Mouse (Mus musculus): ENCODE measurements around the gene Gm20425. TPM values are rescaled to one million over a fixed set of nuclear protein-coding genes. Genes with fewer than 3 reads are reported as not detected.
A peak's percentile ranks its signal among the peaks of the same experiment; 100 is the strongest.

The Gm20425 gene
- polyA plus RNA-seq, 1 experiment from 2014 or later: 3.5 TPM

GRCm38 (mm10) chr9:103154568-103154967 is 75.5 kb downstream of the Gm20425 start:
- no peak overlapping the region for H3K27ac ChIP-seq (replicated peaks; ENCODE audit: low read depth, low read length)
- H3K27me3 ChIP-seq (ENCODE audit: control insufficient read depth, insufficient read depth, low read length): no peaks in the 10 kb centered on the region
- DNase-seq (no peak), ATAC-seq (ENCODE audit: low FRiP score, low TSS enrichment) (no peak)
- no peaks in the 10 kb centered on the region for H3K4me1 ChIP-seq (ENCODE audit: control insufficient read depth, insufficient read depth, low read length)
- H3K4me3 ChIP-seq (replicated peaks; ENCODE audit: low read depth, low read length): no peak overlapping the region
- no peak overlapping the region for H3K9ac ChIP-seq (replicated peaks; ENCODE audit: low read length)
- no peak overlapping the region for H3K4me2 ChIP-seq (ENCODE audit: low read length)
- H3K36me3 ChIP-seq (ENCODE audit: control insufficient read depth, insufficient read depth, low read length): peaks cover 14% of the 10 kb centered on the region; the same call in 1 of the 2 replicates
- 84% methylated on average over 2 of the region's 2 CpGs for WGBS
- H3K9me3 ChIP-seq (ENCODE audit: control insufficient read depth, low read length): no peaks in the 10 kb centered on the region

- DNase-seq: no peak
- ATAC-seq (ENCODE audit: low FRiP score, low TSS enrichment): no peak
- no peaks in the 10 kb centered on the region for H3K9me3 ChIP-seq (ENCODE audit: control insufficient read depth, low read length)
- peaks cover 14% of the 10 kb centered on the region; the same call in 1 of the 2 replicates for H3K36me3 ChIP-seq (ENCODE audit: control insufficient read depth, insufficient read depth, low read length)
- no peak overlapping the region for H3K4me3 ChIP-seq (replicated peaks; ENCODE audit: low read depth, low read length)
- no peak overlapping the region for H3K4me2 ChIP-seq (ENCODE audit: low read length)
- WGBS: 55% methylated on average over 5 of the region's 5 CpGs
- H3K27ac ChIP-seq (replicated peaks; ENCODE audit: low read depth, low read length): no peak overlapping the region; the same call in 1 of the 2 replicates
- H3K4me1 ChIP-seq (ENCODE audit: control insufficient read depth, insufficient read depth, low read length): peaks cover 2% of the 10 kb centered on the region
- H3K27me3 ChIP-seq (ENCODE audit: control insufficient read depth, insufficient read depth, low read length): no peaks in the 10 kb centered on the region
- H3K9ac ChIP-seq (replicated peaks; ENCODE audit: low read length): no peak overlapping the region
Observed at GRCm38 (mm10) chr9:103153286-103153685, 76.8 kb downstream of the Gm20425 start.

- ATAC-seq (ENCODE audit: low FRiP score, low TSS enrichment) (no peak), DNase-seq (no peak)
- peaks cover 6% of the 10 kb centered on the region; the same call in 1 of the 2 replicates for H3K36me3 ChIP-seq (ENCODE audit: control insufficient read depth, insufficient read depth, low read length)
- no peak overlapping the region for H3K27ac ChIP-seq (replicated peaks; ENCODE audit: low read depth, low read length)
- H3K9me3 ChIP-seq (ENCODE audit: control insufficient read depth, low read length): no peaks in the 10 kb centered on the region
- WGBS: 93% methylated on average over 12 of the region's 12 CpGs
- H3K4me1 ChIP-seq (ENCODE audit: control insufficient read depth, insufficient read depth, low read length): peaks cover 40% of the 10 kb centered on the region
- H3K27me3 ChIP-seq (ENCODE audit: control insufficient read depth, insufficient read depth, low read length): no peaks in the 10 kb centered on the region
- H3K4me3 ChIP-seq (replicated peaks; ENCODE audit: low read depth, low read length): no peak overlapping the region
- no peak overlapping the region for H3K9ac ChIP-seq (replicated peaks; ENCODE audit: low read length)
- no peak overlapping the region for H3K4me2 ChIP-seq (ENCODE audit: low read length)
Observed at GRCm38 (mm10) chr9:103149074-103149799, 80.9 kb downstream of the Gm20425 start.

- DNase-seq (no peak), ATAC-seq (ENCODE audit: low FRiP score, low TSS enrichment) (peak; percentile 25; the same call in 1 of the 2 replicates)
- H3K4me1 ChIP-seq (ENCODE audit: control insufficient read depth, insufficient read depth, low read length): peaks cover 43% of the 10 kb centered on the region
- peaks cover 15% of the 10 kb centered on the region; the same call in 1 of the 2 replicates for H3K36me3 ChIP-seq (ENCODE audit: control insufficient read depth, insufficient read depth, low read length)
- no peaks in the 10 kb centered on the region for H3K27me3 ChIP-seq (ENCODE audit: control insufficient read depth, insufficient read depth, low read length)
- no peak overlapping the region for H3K9ac ChIP-seq (replicated peaks; ENCODE audit: low read length)
- peak overlapping the region; percentile 38 for H3K4me2 ChIP-seq (ENCODE audit: low read length)
- no peak overlapping the region for H3K4me3 ChIP-seq (replicated peaks; ENCODE audit: low read depth, low read length)
- no peaks in the 10 kb centered on the region for H3K9me3 ChIP-seq (ENCODE audit: control insufficient read depth, low read length)
- H3K27ac ChIP-seq (replicated peaks; ENCODE audit: low read depth, low read length): peak overlapping the region; percentile 66
- WGBS: 22% methylated on average over 13 of the region's 13 CpGs
Observed at GRCm38 (mm10) chr9:103147103-103147502, 83.0 kb downstream of the Gm20425 start.

- Histone ChIP-seq H3K4me3 (replicated peaks; ENCODE audit: low read depth, low read length) (no peak overlapping the region), H3K27me3 (ENCODE audit: control insufficient read depth, insufficient read depth, low read length) (no peaks in the 10 kb centered on the region), H3K9me3 (ENCODE audit: control insufficient read depth, low read length) (no peaks in the 10 kb centered on the region), H3K4me2 (ENCODE audit: low read length) (peak overlapping the region; percentile 38), H3K27ac (replicated peaks; ENCODE audit: low read depth, low read length) (peak overlapping the region; percentile 66), H3K9ac (replicated peaks; ENCODE audit: low read length) (no peak overlapping the region), H3K36me3 (ENCODE audit: control insufficient read depth, insufficient read depth, low read length) (peaks cover 15% of the 10 kb centered on the region; the same call in 1 of the 2 replicates), H3K4me1 (ENCODE audit: control insufficient read depth, insufficient read depth, low read length) (peaks cover 43% of the 10 kb centered on the region)
- DNase-seq (peak; percentile 80), ATAC-seq (ENCODE audit: low FRiP score, low TSS enrichment) (peak; percentile 73)
- WGBS: 8% methylated on average over 9 of the region's 9 CpGs
Observed at GRCm38 (mm10) chr9:103146703-103147102, 83.4 kb downstream of the Gm20425 start.

- H3K36me3 ChIP-seq (ENCODE audit: control insufficient read depth, insufficient read depth, low read length): peaks cover 20% of the 10 kb centered on the region; the same call in 1 of the 2 replicates
- 52% methylated on average over 10 of the region's 10 CpGs for WGBS
- peaks cover 43% of the 10 kb centered on the region for H3K4me1 ChIP-seq (ENCODE audit: control insufficient read depth, insufficient read depth, low read length)
- DNase-seq (peak; percentile 42), ATAC-seq (ENCODE audit: low FRiP score, low TSS enrichment) (no peak)
- peak overlapping the region; percentile 38 for H3K4me2 ChIP-seq (ENCODE audit: low read length)
- H3K27ac ChIP-seq (replicated peaks; ENCODE audit: low read depth, low read length): peak overlapping the region; percentile 66
- 0 out of 2 replicates have a peak overlapping the region, but pooled peaks have one; percentile 9 for H3K9ac ChIP-seq (replicated peaks; ENCODE audit: low read length)
- H3K4me3 ChIP-seq (replicated peaks; ENCODE audit: low read depth, low read length): no peak overlapping the region
- H3K27me3 ChIP-seq (ENCODE audit: control insufficient read depth, insufficient read depth, low read length): no peaks in the 10 kb centered on the region
- H3K9me3 ChIP-seq (ENCODE audit: control insufficient read depth, low read length): no peaks in the 10 kb centered on the region
Observed at GRCm38 (mm10) chr9:103146257-103146656, 83.8 kb downstream of the Gm20425 start.

- H3K27me3 ChIP-seq (ENCODE audit: control insufficient read depth, insufficient read depth, low read length): no peaks in the 10 kb centered on the region
- H3K36me3 ChIP-seq (ENCODE audit: control insufficient read depth, insufficient read depth, low read length): peaks cover 22% of the 10 kb centered on the region; the same call in 1 of the 2 replicates
- DNase-seq: peak; percentile 53
- H3K9me3 ChIP-seq (ENCODE audit: control insufficient read depth, low read length): no peaks in the 10 kb centered on the region
- WGBS: 32% methylated on average over 5 of the region's 5 CpGs
- peaks cover 43% of the 10 kb centered on the region for H3K4me1 ChIP-seq (ENCODE audit: control insufficient read depth, insufficient read depth, low read length)
- peak overlapping the region; percentile 66 for H3K27ac ChIP-seq (replicated peaks; ENCODE audit: low read depth, low read length)
- ATAC-seq (ENCODE audit: low FRiP score, low TSS enrichment): no peak
- H3K9ac ChIP-seq (replicated peaks; ENCODE audit: low read length): no peak overlapping the region
- no peak overlapping the region for H3K4me2 ChIP-seq (ENCODE audit: low read length)
- H3K4me3 ChIP-seq (replicated peaks; ENCODE audit: low read depth, low read length): no peak overlapping the region
Observed at GRCm38 (mm10) chr9:103145351-103145750, 84.8 kb downstream of the Gm20425 start.

- DNase-seq: no peak
Observed at GRCm38 (mm10) chr9:103143881-103144280, 86.2 kb downstream of the Gm20425 start.

GRCm38 (mm10) chr9:103141266-103141665 is 88.8 kb downstream of the Gm20425 start:
- Histone ChIP-seq H3K9ac (replicated peaks; ENCODE audit: low read length) (no peak overlapping the region), H3K4me2 (ENCODE audit: low read length) (no peak overlapping the region), H3K4me3 (replicated peaks; ENCODE audit: low read depth, low read length) (no peak overlapping the region), H3K36me3 (ENCODE audit: control insufficient read depth, insufficient read depth, low read length) (peaks cover 22% of the 10 kb centered on the region; the same call in 1 of the 2 replicates), H3K27me3 (ENCODE audit: control insufficient read depth, insufficient read depth, low read length) (no peaks in the 10 kb centered on the region), H3K27ac (replicated peaks; ENCODE audit: low read depth, low read length) (no peak overlapping the region), H3K9me3 (ENCODE audit: control insufficient read depth, low read length) (no peaks in the 10 kb centered on the region), H3K4me1 (ENCODE audit: control insufficient read depth, insufficient read depth, low read length) (peaks cover 39% of the 10 kb centered on the region)
- WGBS: 85% methylated on average over 7 of the region's 7 CpGs
- no peak for DNase-seq
- no peak for ATAC-seq (ENCODE audit: low FRiP score, low TSS enrichment)

More at GRCm38 (mm10) chr9:103143881-103144280, 86.2 kb downstream of the Gm20425 start:
- no peak for ATAC-seq (ENCODE audit: low FRiP score, low TSS enrichment)
- peaks cover 22% of the 10 kb centered on the region; the same call in 1 of the 2 replicates for H3K36me3 ChIP-seq (ENCODE audit: control insufficient read depth, insufficient read depth, low read length)
- no peak overlapping the region for H3K4me2 ChIP-seq (ENCODE audit: low read length)
- H3K4me3 ChIP-seq (replicated peaks; ENCODE audit: low read depth, low read length): no peak overlapping the region
- H3K9ac ChIP-seq (replicated peaks; ENCODE audit: low read length): no peak overlapping the region
- WGBS: 70% methylated on average over 4 of the region's 4 CpGs
- peak overlapping the region; percentile 14; the same call in 1 of the 2 replicates for H3K27ac ChIP-seq (replicated peaks; ENCODE audit: low read depth, low read length)
- no peaks in the 10 kb centered on the region for H3K27me3 ChIP-seq (ENCODE audit: control insufficient read depth, insufficient read depth, low read length)
- no peaks in the 10 kb centered on the region for H3K9me3 ChIP-seq (ENCODE audit: control insufficient read depth, low read length)
- H3K4me1 ChIP-seq (ENCODE audit: control insufficient read depth, insufficient read depth, low read length): peaks cover 49% of the 10 kb centered on the region

Measured in midbrain, embryonic 14.5 days (tissue).